Mouse (Mus musculus) cortical plate, adult 2 months (tissue): ENCODE measurements around the gene Sec24c. TPM values are rescaled to one million over a fixed set of nuclear protein-coding genes. Genes with fewer than 3 reads are reported as not detected.

ENCODE experiments used
- H3K27ac ChIP-seq: fragments of 200-500 bp; 2 replicates; pipeline ENCODE4 v1.5.1; 2012; ENCODE audit warnings: low read length, control low read depth, inconsistent platforms; ENCODE audit not compliant: insufficient read depth
- H3K4me1 ChIP-seq: fragments of 200-500 bp; 2 replicates; pipeline ENCODE4 v1.6.1; 2011; ENCODE audit warnings: low read length; ENCODE audit not compliant: control insufficient read depth, insufficient read depth
- H3K4me3 ChIP-seq: fragments of 200-500 bp; 2 replicates; pipeline ENCODE4 v1.5.1; 2011; ENCODE audit warnings: mild to moderate bottlenecking, low read length, control low read depth; ENCODE audit not compliant: insufficient read depth
- CTCF ChIP-seq: fragments of 200-500 bp; IDR thresholded peaks from 2 replicates; pipeline ENCODE4 v1.5.1; 2011; ENCODE audit warnings: mild to moderate bottlenecking, control low read depth, low read length; ENCODE audit not compliant: insufficient read depth; ENCODE audit errors: extremely low read depth
- POLR2A ChIP-seq: fragments of 200-500 bp; IDR thresholded peaks from 2 replicates; pipeline ENCODE4 v1.6.1; 2011; ENCODE audit warnings: mild to moderate bottlenecking, low read length, control low read depth; ENCODE audit not compliant: insufficient read depth; ENCODE audit errors: extremely low read depth
- polyA plus RNA-seq: library from polyadenylated mRNA; depleted of rRNA; stranded (reverse); fragments of >200 nt; gene quantifications from 2 replicates; pipeline ENCODE4 v1.2.3, GENCODE M21; 2012

The Sec24c gene
- polyA plus RNA-seq, 1 experiment: 79.3 TPM

DNA sequence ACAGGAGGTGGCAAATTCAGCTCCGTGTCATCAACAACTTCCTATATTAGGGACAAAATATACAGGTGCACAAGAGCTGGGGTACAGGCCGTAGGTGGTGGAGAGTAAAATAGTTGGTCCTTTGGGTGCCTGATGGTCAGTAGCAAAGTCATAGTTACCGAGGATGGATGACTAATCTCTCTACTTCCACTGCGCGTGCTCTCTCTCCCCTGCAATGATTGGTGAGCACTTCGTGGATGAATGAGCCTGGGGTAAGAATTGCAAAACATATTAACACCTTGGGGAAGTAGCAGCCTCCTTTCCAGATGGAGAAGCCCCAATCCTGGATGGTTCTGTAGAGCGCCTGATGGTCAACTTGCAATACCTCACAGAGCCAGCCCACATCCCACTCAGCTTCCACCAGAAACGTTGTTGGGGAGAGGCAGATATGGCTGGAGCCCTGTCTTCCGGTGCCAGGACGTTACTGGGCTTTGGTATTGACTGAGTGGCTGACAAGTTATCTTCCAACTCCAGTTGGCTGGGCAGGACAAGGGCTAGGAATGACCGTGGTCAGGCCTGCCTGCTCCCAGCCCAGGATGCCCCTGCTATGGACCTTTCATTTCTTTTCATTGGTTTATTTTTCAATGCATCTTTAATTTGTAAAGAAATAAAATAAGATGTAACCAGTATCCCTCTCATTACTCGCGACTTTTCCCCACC is 20.2 kb downstream of the Sec24c start:
- peak overlapping the region; percentile 58 for H3K4me3 ChIP-seq
- TF ChIP-seq POLR2A (no peak), CTCF (no peak)
- peaks cover 3% of the 10 kb centered on the region for H3K4me1 ChIP-seq
- no peak overlapping the region for H3K27ac ChIP-seq

- Histone ChIP-seq H3K27ac (peak within 1 kb of the TSS; percentile 95), H3K4me1 (peaks cover 3% of the 10 kb centered on the region), H3K4me3 (peak within 1 kb of the TSS; percentile 58)
- TF ChIP-seq CTCF: no peak
- peak; percentile 72 for TF ChIP-seq POLR2A
These were observed 21.0 kb downstream of the Sec24c start, which contains the start of gene Fut11 for GRCm38 (mm10) chr14:20694884-20695760. TSS of gene Fut11 (plus strand) at chr14:20694968.

GRCm38 (mm10) chr14:20695761-20696520 is 21.8 kb downstream of the Sec24c start:
- peaks cover 5% of the 10 kb centered on the region for H3K4me1 ChIP-seq
- peak overlapping the region; percentile 58 for H3K4me3 ChIP-seq
- TF ChIP-seq POLR2A (no peak), CTCF (no peak)
- H3K27ac ChIP-seq: no peak overlapping the region

- no peak overlapping the region for H3K27ac ChIP-seq
- peak; percentile 57 for TF ChIP-seq CTCF
- no peak for TF ChIP-seq POLR2A
- H3K4me3 ChIP-seq: peak overlapping the region; percentile 58
- peaks cover 6% of the 10 kb centered on the region for H3K4me1 ChIP-seq
These were observed 22.9 kb downstream of the Sec24c start for GRCm38 (mm10) chr14:20696986-20697385.

- no peak overlapping the region for H3K4me3 ChIP-seq
- no peak overlapping the region for H3K27ac ChIP-seq
- TF ChIP-seq POLR2A (no peak), CTCF (no peak)
- H3K4me1 ChIP-seq: peaks cover 6% of the 10 kb centered on the region
These were observed 24.4 kb downstream of the Sec24c start for GRCm38 (mm10) chr14:20698515-20698914.

DNA sequence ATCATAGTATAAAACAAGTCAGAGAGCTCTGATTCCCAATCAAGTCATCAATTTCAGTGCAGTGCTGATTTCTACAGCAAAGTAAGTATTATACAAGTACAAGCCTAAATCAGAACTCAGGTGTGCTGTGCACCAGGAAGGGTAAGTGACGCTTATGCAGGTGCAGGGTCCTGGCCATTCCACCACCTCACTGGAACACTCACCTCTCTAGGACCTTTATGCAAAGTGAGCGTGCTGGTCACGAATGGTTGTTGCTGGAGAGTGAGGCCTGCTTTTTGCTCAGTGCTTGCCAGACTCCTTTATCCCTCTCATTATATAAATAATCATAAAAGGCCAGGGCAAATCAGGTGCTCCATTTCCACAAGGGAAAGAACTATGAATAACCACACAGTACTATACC is 26.3 kb downstream of the Sec24c start:
- Histone ChIP-seq H3K4me3 (no peak overlapping the region), H3K27ac (no peak overlapping the region), H3K4me1 (peaks cover 6% of the 10 kb centered on the region)
- no peak for TF ChIP-seq POLR2A
- TF ChIP-seq CTCF: no peak

DNA sequence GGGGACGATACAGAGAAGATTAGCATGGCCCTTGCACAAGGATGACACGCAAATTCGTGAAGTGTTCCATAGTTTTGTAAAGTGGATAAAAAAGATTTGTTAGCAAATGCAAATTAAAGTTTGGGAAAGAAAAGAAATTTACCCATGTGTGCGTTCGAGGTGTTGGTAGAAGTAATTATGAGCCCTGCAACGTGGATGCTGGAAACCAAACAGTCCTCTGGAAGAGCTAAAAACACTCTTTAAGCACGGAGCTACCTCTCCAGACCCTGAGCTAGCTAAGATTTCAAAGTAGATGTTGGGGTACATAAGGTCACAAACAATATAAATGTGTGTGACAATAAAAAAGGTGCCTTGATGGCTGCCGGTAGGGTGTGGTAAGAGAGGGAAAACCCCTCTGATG is 27.4 kb downstream of the Sec24c start:
- no peak overlapping the region for H3K27ac ChIP-seq
- peak overlapping the region; percentile 65; the same call in 1 of the 2 replicates for H3K4me3 ChIP-seq
- H3K4me1 ChIP-seq: peaks cover 3% of the 10 kb centered on the region
- no peak for TF ChIP-seq CTCF
- no peak for TF ChIP-seq POLR2A

- TF ChIP-seq POLR2A (no peak), CTCF (no peak)
- Histone ChIP-seq H3K27ac (peak overlapping the region; percentile 61), H3K4me1 (peaks cover 3% of the 10 kb centered on the region), H3K4me3 (peak overlapping the region; percentile 65)
These were observed 28.1 kb downstream of the Sec24c start for GRCm38 (mm10) chr14:20702096-20702740.
